Mouse (Mus musculus) layer of hippocampus, adult 18-20 months (tissue): Measurements from ENCODE around the gene Gm20547. TPM values are rescaled to one million over a fixed set of nuclear protein-coding genes. Genes with fewer than 3 reads are reported as not detected.

Experiments used
- DNase-seq, 2 experiments: peaks; one replicate each; pipeline ENCODE4 v3.0.0; 2022; ENCODE audit warnings: low spot score in 2 of 2
- microRNA-seq, 2 experiments: library from miRNA; unstranded; fragments of <30 nt; microRNA quantifications; one replicate each; pipeline ENCODE4 v1.2.0; 2021
- total RNA-seq, 2 experiments: library from RNA; stranded (reverse); gene quantifications; 2 replicates each; pipeline ENCODE4 v1.2.3; 2021

Gm20547 gene
- total RNA-seq, 2 experiments from 2014 or later = 0.10 TPM; not detected in 1

DNA sequence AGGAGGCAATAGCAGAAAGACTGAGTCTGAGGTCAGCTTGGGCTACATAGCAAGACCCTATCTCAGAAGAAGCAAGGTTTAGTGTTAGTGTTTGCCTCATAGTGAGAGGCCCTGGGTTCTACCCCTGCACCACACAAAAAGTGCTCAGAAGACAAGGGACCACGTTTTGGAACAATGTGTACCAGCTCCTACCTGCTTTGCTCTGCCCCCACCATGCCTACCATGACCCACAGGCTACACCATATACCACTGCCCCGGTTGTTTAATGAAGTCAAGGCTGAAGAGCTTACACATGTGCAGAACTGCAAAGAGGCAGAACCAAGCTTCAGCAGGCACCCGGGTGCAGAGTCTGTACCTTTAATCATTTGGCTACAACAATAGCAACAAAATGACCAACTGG lies 74.7 kb downstream of the Gm20547 start:
- no peak for DNase-seq

Small RNAs within 50 kb of the gene (microRNA-seq; reads per million reads assigned to microRNA genes)
- gene Mir6970 (0.49 to 2.0 reads per million in 2 experiments), gene Mir6971 (2.0 to 4.3 reads per million in 2 experiments), gene Mir6972 (0 reads per million in 2 experiments)

Other genes starting within 250 kb of the Gm20547 start
- 10 to 100 TPM; 16.6 to 18.0 TPM for gene Fkbpl, start 237.3 kb downstream of the Gm20547 start, total RNA-seq
- 10 to 100 TPM; 83.4 to 95.0 TPM for gene Atf6b, start 234.9 kb downstream of the Gm20547 start, total RNA-seq
- 10 to 100 TPM; 12.1 to 12.3 TPM for gene Tnxb, start 211.5 kb downstream of the Gm20547 start, total RNA-seq
- gene C4b, start 138.2 kb downstream of the Gm20547 start, total RNA-seq = 10 to 100 TPM; 71.3 to 73.0 TPM
- gene Cyp21a1, start 77.5 kb downstream of the Gm20547 start, total RNA-seq = under 1 TPM in 1 of 2 experiments, not detected in 1; 0.30 TPM
- gene Stk19, start 45.1 kb downstream of the Gm20547 start, total RNA-seq = 10 to 100 TPM; 50.8 to 53.8 TPM
- 10 to 100 TPM; 36.6 to 40.8 TPM for gene Dxo, start 45.0 kb downstream of the Gm20547 start, total RNA-seq
- gene Skiv2l, start 31.8 kb downstream of the Gm20547 start, total RNA-seq = 10 to 100 TPM; 70.1 to 74.2 TPM
- 10 to 100 TPM; 34.1 to 39.6 TPM for gene Nelfe, start 31.7 kb downstream of the Gm20547 start, total RNA-seq
- gene Cfb, start 19.5 kb downstream of the Gm20547 start, total RNA-seq = not detected
- gene Zbtb12, start 2.6 kb downstream of the Gm20547 start, total RNA-seq = 1 to 10 TPM; 8.6 to 8.8 TPM
- gene C2, start 16.2 kb upstream of the Gm20547 start, total RNA-seq = 1 to 10 TPM in 1 of 2 experiments, under 1 TPM in 1; 0.89 to 3.1 TPM
- 100 to 1,000 TPM; 186 to 193 TPM for gene Ehmt2, start 16.4 kb upstream of the Gm20547 start, total RNA-seq
- under 1 TPM in 1 of 2 experiments, not detected in 1; 0.43 TPM for gene Slc44a4, start 32.4 kb upstream of the Gm20547 start, total RNA-seq
- 10 to 100 TPM; 41.4 to 44.2 TPM for gene Neu1, start 49.2 kb upstream of the Gm20547 start, total RNA-seq
- gene Hspa1b, start 77.2 kb upstream of the Gm20547 start, total RNA-seq = 10 to 100 TPM; 27.5 to 37.5 TPM
- not detected for gene Gm20481, start 87.9 kb upstream of the Gm20547 start, total RNA-seq
- 10 to 100 TPM; 24.3 to 27.8 TPM for gene Hspa1a, start 90.1 kb upstream of the Gm20547 start, total RNA-seq
- gene Hspa1l, start 90.7 kb upstream of the Gm20547 start, total RNA-seq = under 1 TPM; 0.12 to 0.48 TPM
- gene Lsm2, start 99.8 kb upstream of the Gm20547 start, total RNA-seq = 10 to 100 TPM; 18.2 to 20.7 TPM
- gene Vars, start 118.9 kb upstream of the Gm20547 start, total RNA-seq = 10 to 100 TPM; 46.6 to 50.4 TPM
- gene Vwa7, start 134.5 kb upstream of the Gm20547 start, total RNA-seq = under 1 TPM; 0.15 to 0.22 TPM
- 1 to 10 TPM in 1 of 2 experiments, not detected in 1; 1.4 TPM for gene Sapcd1, start 146.0 kb upstream of the Gm20547 start, total RNA-seq
- gene Msh5, start 164.7 kb upstream of the Gm20547 start, total RNA-seq = 1 to 10 TPM; 1.5 to 1.6 TPM
- gene Clic1, start 167.9 kb upstream of the Gm20547 start, total RNA-seq = 1 to 10 TPM; 7.7 to 8.3 TPM
- gene Ddah2, start 177.0 kb upstream of the Gm20547 start, total RNA-seq = 10 to 100 TPM in 1 of 2 experiments, 1 to 10 TPM in 1; 9.4 to 11.0 TPM
- gene Ly6g6c, start 183.3 kb upstream of the Gm20547 start, total RNA-seq = not detected
- not detected for gene Mpig6b, start 184.1 kb upstream of the Gm20547 start, total RNA-seq
- gene Ly6g6e, start 194.9 kb upstream of the Gm20547 start, total RNA-seq = 1 to 10 TPM; 3.6 to 5.0 TPM
- gene Ly6g6d, start 196.0 kb upstream of the Gm20547 start, total RNA-seq = 1 to 10 TPM in 1 of 2 experiments, under 1 TPM in 1; 0.87 to 2.0 TPM
- under 1 TPM; 0.57 to 0.58 TPM for gene Ly6g6f, start 203.6 kb upstream of the Gm20547 start, total RNA-seq
- gene Abhd16a, start 207.2 kb upstream of the Gm20547 start, total RNA-seq = 100 to 1,000 TPM in 1 of 2 experiments, 10 to 100 TPM in 1; 97.6 to 103 TPM
- not detected for gene Ly6g5c, start 226.2 kb upstream of the Gm20547 start, total RNA-seq
- gene Ly6g5b, start 233.4 kb upstream of the Gm20547 start, total RNA-seq = under 1 TPM; 0.30 to 0.56 TPM
- gene Gpank1, start 239.4 kb upstream of the Gm20547 start, total RNA-seq = 10 to 100 TPM; 15.2 to 17.1 TPM
- gene Csnk2b, start 240.0 kb upstream of the Gm20547 start, total RNA-seq = 100 to 1,000 TPM; 179 to 185 TPM
- gene D17H6S53E, start 244.3 kb upstream of the Gm20547 start, total RNA-seq = 10 to 100 TPM; 22.5 to 28.9 TPM